Mouse (Mus musculus): Measurements from ENCODE around the gene Stub1. TPM values are rescaled to one million over a fixed set of nuclear protein-coding genes. Genes with fewer than 3 reads are reported as not detected.

The Stub1 gene
- polyA plus RNA-seq, 1 experiment from 2014 or later, result 246 TPM

DNA sequence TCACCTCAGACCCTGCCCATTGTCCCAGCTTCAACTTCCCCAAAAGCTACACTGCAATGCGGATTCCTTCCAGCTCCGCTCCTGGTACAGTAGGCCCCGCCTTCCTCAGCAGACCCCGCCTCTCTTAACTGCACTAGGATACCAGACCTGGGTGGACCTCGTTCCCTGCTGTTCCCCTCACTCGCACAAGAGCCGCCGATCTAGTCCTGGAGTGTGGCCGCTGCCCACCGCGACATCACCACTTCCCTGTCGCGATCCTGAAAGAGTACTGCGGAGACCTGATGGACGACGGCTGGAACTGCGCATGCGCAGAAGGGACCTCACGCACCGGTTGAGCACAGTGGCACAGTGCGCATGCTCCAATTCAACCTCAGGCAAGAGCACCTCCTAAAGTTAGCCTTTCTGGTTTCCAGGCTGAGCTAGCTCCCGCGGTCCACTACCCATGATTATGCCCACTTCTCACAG, 47.9 kb downstream of the Stub1 start, which contains the start of gene Haghl:
Gene Haghl (minus strand): TSS at position 393 of the 465 bp plus-strand sequence.
- peak; percentile 80 for ATAC-seq
- Histone ChIP-seq H3K4me1 (replicated peaks; ENCODE audit: control insufficient read depth, insufficient read depth, low read length) (peaks cover 6% of the 10 kb centered on the region; the same call in 1 of the 2 replicates), H3K4me2 (replicated peaks; ENCODE audit: low read depth) (peak within 1 kb of the TSS; percentile 88), H3K27ac (ENCODE audit: low read depth, low read length) (no peak within 1 kb of the TSS; the same call in 1 of the 2 replicates), H3K27me3 (replicated peaks; ENCODE audit: control insufficient read depth, insufficient read depth, low read length) (no peaks in the 10 kb centered on the region), H3K9ac (ENCODE audit: low read depth, low read length) (peak within 1 kb of the TSS; percentile 55), H3K9me3 (ENCODE audit: control insufficient read depth) (no peaks in the 10 kb centered on the region), H3K4me3 (ENCODE audit: low read depth, low read length) (peak within 1 kb of the TSS; percentile 65), H3K36me3 (ENCODE audit: control insufficient read depth, insufficient read depth) (peaks cover 48% of the 10 kb centered on the region; the same call in 1 of the 2 replicates)
- under 1% methylated on average over 23 of the region's 23 CpGs for WGBS
- peak; percentile 14; the same call in 1 of the 2 replicates for TF ChIP-seq CTCF (IDR thresholded peaks at IDR 0.05; ENCODE audit: low read depth)

GRCm38 (mm10) chr17:25783861-25784574, 49.2 kb downstream of the Stub1 start:
- peaks cover 6% of the 10 kb centered on the region; the same call in 1 of the 2 replicates for H3K4me1 ChIP-seq (replicated peaks; ENCODE audit: control insufficient read depth, insufficient read depth, low read length)
- no peaks in the 10 kb centered on the region for H3K27me3 ChIP-seq (replicated peaks; ENCODE audit: control insufficient read depth, insufficient read depth, low read length)
- H3K27ac ChIP-seq (ENCODE audit: low read depth, low read length), result no peak overlapping the region; the same call in 1 of the 2 replicates
- H3K36me3 ChIP-seq (ENCODE audit: control insufficient read depth, insufficient read depth), result peaks cover 50% of the 10 kb centered on the region
- no peaks in the 10 kb centered on the region for H3K9me3 ChIP-seq (ENCODE audit: control insufficient read depth)
- TF ChIP-seq CTCF (IDR thresholded peaks at IDR 0.05; ENCODE audit: low read depth), result no peak
- WGBS, result 77% methylated on average over 15 of the region's 15 CpGs
- H3K4me2 ChIP-seq (replicated peaks; ENCODE audit: low read depth), result peak overlapping the region; percentile 88
- no peak overlapping the region for H3K4me3 ChIP-seq (ENCODE audit: low read depth, low read length)
- H3K9ac ChIP-seq (ENCODE audit: low read depth, low read length), result no peak overlapping the region
- no peak for ATAC-seq

GRCm38 (mm10) chr17:25783086-25783485, 50.1 kb downstream of the Stub1 start:
- no peak overlapping the region for H3K9ac ChIP-seq (ENCODE audit: low read depth, low read length)
- 68% methylated on average over 7 of the region's 7 CpGs for WGBS

GRCm38 (mm10) chr17:25781339-25781738, 51.9 kb downstream of the Stub1 start:
- Histone ChIP-seq H3K9me3 (ENCODE audit: control insufficient read depth) (no peaks in the 10 kb centered on the region), H3K27me3 (replicated peaks; ENCODE audit: control insufficient read depth, insufficient read depth, low read length) (no peaks in the 10 kb centered on the region), H3K27ac (ENCODE audit: low read depth, low read length) (no peak overlapping the region; the same call in 1 of the 2 replicates), H3K4me2 (replicated peaks; ENCODE audit: low read depth) (no peak overlapping the region), H3K4me3 (ENCODE audit: low read depth, low read length) (no peak overlapping the region), H3K9ac (ENCODE audit: low read depth, low read length) (no peak overlapping the region), H3K36me3 (ENCODE audit: control insufficient read depth, insufficient read depth) (peaks cover 54% of the 10 kb centered on the region), H3K4me1 (replicated peaks; ENCODE audit: control insufficient read depth, insufficient read depth, low read length) (peaks cover 6% of the 10 kb centered on the region; the same call in 1 of the 2 replicates)
- WGBS, result 67% methylated on average over 6 of the region's 6 CpGs
- ATAC-seq, result no peak
- no peak for TF ChIP-seq CTCF (IDR thresholded peaks at IDR 0.05; ENCODE audit: low read depth)

More at GRCm38 (mm10) chr17:25783086-25783485, 50.1 kb downstream of the Stub1 start:
- no peak overlapping the region for H3K27ac ChIP-seq (ENCODE audit: low read depth, low read length)
- H3K4me3 ChIP-seq (ENCODE audit: low read depth, low read length), result no peak overlapping the region
- H3K27me3 ChIP-seq (replicated peaks; ENCODE audit: control insufficient read depth, insufficient read depth, low read length), result no peaks in the 10 kb centered on the region
- no peak for TF ChIP-seq CTCF (IDR thresholded peaks at IDR 0.05; ENCODE audit: low read depth)
- ATAC-seq, result no peak
- peaks cover 51% of the 10 kb centered on the region for H3K36me3 ChIP-seq (ENCODE audit: control insufficient read depth, insufficient read depth)
- H3K9me3 ChIP-seq (ENCODE audit: control insufficient read depth), result no peaks in the 10 kb centered on the region
- peaks cover 6% of the 10 kb centered on the region; the same call in 1 of the 2 replicates for H3K4me1 ChIP-seq (replicated peaks; ENCODE audit: control insufficient read depth, insufficient read depth, low read length)
- no peak overlapping the region for H3K4me2 ChIP-seq (replicated peaks; ENCODE audit: low read depth)

Small RNA genes within 50 kb of the gene (microRNA-seq; reads per million reads assigned to microRNA genes)
- gene Mir3082 (not detected), gene Mir6966 (not detected)

Other genes starting within 250 kb of the Stub1 start
- gene Gng13, start 116.2 kb downstream of the Stub1 start, polyA plus RNA-seq (2015; fragmentation: Nextera tagmentation; extraction: Ambion mirVana), result 0.92 and 0.95 TPM in 2 replicates
- gene Chtf18, start 106.0 kb downstream of the Stub1 start, polyA plus RNA-seq (2015; fragmentation: Nextera tagmentation; extraction: Ambion mirVana), result 4.3 and 6.1 TPM in 2 replicates
- gene Rpusd1, start 105.7 kb downstream of the Stub1 start, polyA plus RNA-seq (2015; fragmentation: Nextera tagmentation; extraction: Ambion mirVana), result 6.7 and 7.2 TPM in 2 replicates
- not detected in 2 replicates for gene Mslnl, start 97.4 kb downstream of the Stub1 start, polyA plus RNA-seq (2015; fragmentation: Nextera tagmentation; extraction: Ambion mirVana)
- gene Msln, start 79.0 kb downstream of the Stub1 start, polyA plus RNA-seq (2015; fragmentation: Nextera tagmentation; extraction: Ambion mirVana), result 48.2 and 57.0 TPM in 2 replicates
- gene Narfl, start 59.6 kb downstream of the Stub1 start, polyA plus RNA-seq (2015; fragmentation: Nextera tagmentation; extraction: Ambion mirVana), result 20.2 and 21.7 TPM in 2 replicates
- 28.2 and 31.4 TPM in 2 replicates for gene Haghl, start 47.7 kb downstream of the Stub1 start, polyA plus RNA-seq (2015; fragmentation: Nextera tagmentation; extraction: Ambion mirVana)
- 0.09 and 0.18 TPM in 2 replicates for gene Ccdc78, start 46.8 kb downstream of the Stub1 start, polyA plus RNA-seq (2015; fragmentation: Nextera tagmentation; extraction: Ambion mirVana)
- gene Fam173a, start 40.5 kb downstream of the Stub1 start, polyA plus RNA-seq (2015; fragmentation: Nextera tagmentation; extraction: Ambion mirVana), result 127 and 129 TPM in 2 replicates
- gene AC134908.4, start 37.7 kb downstream of the Stub1 start, polyA plus RNA-seq (2015; fragmentation: Nextera tagmentation; extraction: Ambion mirVana), result not detected in 2 replicates
- 21.4 and 23.5 TPM in 2 replicates for gene Metrn, start 36.3 kb downstream of the Stub1 start, polyA plus RNA-seq (2015; fragmentation: Nextera tagmentation; extraction: Ambion mirVana)
- gene Fbxl16, start 24.3 kb downstream of the Stub1 start, polyA plus RNA-seq (2015; fragmentation: Nextera tagmentation; extraction: Ambion mirVana), result 1.1 and 1.5 TPM in 2 replicates
- gene Wdr24, start 9.8 kb downstream of the Stub1 start, polyA plus RNA-seq (2015; fragmentation: Nextera tagmentation; extraction: Ambion mirVana), result 9.6 and 10.2 TPM in 2 replicates
- 22.7 and 23.0 TPM in 2 replicates for gene Jmjd8, start 4.5 kb downstream of the Stub1 start, polyA plus RNA-seq (2015; fragmentation: Nextera tagmentation; extraction: Ambion mirVana)
- 1.4 and 1.9 TPM in 2 replicates for gene Rhbdl1, start 3.9 kb upstream of the Stub1 start, polyA plus RNA-seq (2015; fragmentation: Nextera tagmentation; extraction: Ambion mirVana)
- 0.54 and 0.90 TPM in 2 replicates for gene Gm20683, start 8.4 kb upstream of the Stub1 start, polyA plus RNA-seq (2015; fragmentation: Nextera tagmentation; extraction: Ambion mirVana)
- gene Rhot2, start 11.4 kb upstream of the Stub1 start, polyA plus RNA-seq (2015; fragmentation: Nextera tagmentation; extraction: Ambion mirVana), result 18.1 and 20.4 TPM in 2 replicates
- gene Wdr90, start 28.1 kb upstream of the Stub1 start, polyA plus RNA-seq (2015; fragmentation: Nextera tagmentation; extraction: Ambion mirVana), result 2.5 and 2.9 TPM in 2 replicates
- gene Mcrip2, start 35.4 kb upstream of the Stub1 start, polyA plus RNA-seq (2015; fragmentation: Nextera tagmentation; extraction: Ambion mirVana), result 51.0 and 55.9 TPM in 2 replicates
- gene Mettl26, start 41.7 kb upstream of the Stub1 start, polyA plus RNA-seq (2015; fragmentation: Nextera tagmentation; extraction: Ambion mirVana), result 46.6 and 51.7 TPM in 2 replicates
- gene Wfikkn1, start 47.5 kb upstream of the Stub1 start, polyA plus RNA-seq (2015; fragmentation: Nextera tagmentation; extraction: Ambion mirVana), result 0.14 and 0.27 TPM in 2 replicates
- gene Rab40c, start 86.3 kb upstream of the Stub1 start, polyA plus RNA-seq (2015; fragmentation: Nextera tagmentation; extraction: Ambion mirVana), result 15.8 and 16.9 TPM in 2 replicates
- 34.9 and 37.2 TPM in 2 replicates for gene Pigq, start 111.5 kb upstream of the Stub1 start, polyA plus RNA-seq (2015; fragmentation: Nextera tagmentation; extraction: Ambion mirVana)
- not detected in 2 replicates for gene Nhlrc4, start 111.6 kb upstream of the Stub1 start, polyA plus RNA-seq (2015; fragmentation: Nextera tagmentation; extraction: Ambion mirVana)
- 0.05 and 0.09 TPM in 2 replicates for gene A930017K11Rik, start 119.2 kb upstream of the Stub1 start, polyA plus RNA-seq (2015; fragmentation: Nextera tagmentation; extraction: Ambion mirVana)
- gene Capn15, start 152.4 kb upstream of the Stub1 start, polyA plus RNA-seq (2015; fragmentation: Nextera tagmentation; extraction: Ambion mirVana), result 29.5 and 37.4 TPM in 2 replicates
- gene Rab11fip3, start 236.2 kb upstream of the Stub1 start, polyA plus RNA-seq (2015; fragmentation: Nextera tagmentation; extraction: Ambion mirVana), result 32.3 and 37.5 TPM in 2 replicates